Mouse (Mus musculus) forebrain, postnatal 0 days (tissue): ENCODE results near the gene Nlrp4f. TPM values are rescaled to one million over a fixed set of nuclear protein-coding genes. Genes with fewer than 3 reads are reported as not detected.

Experiments
- ATAC-seq: fragments of 200-750 bp; cut with Nextera tagmentation; 2 replicates; pipeline ENCODE4 v1.8.0; 2017; ENCODE audit warnings: mild to moderate bottlenecking, moderate library complexity
- DNase-seq: peaks from one replicate; pipeline ENCODE4 v3.0.0-alpha.2; 2015
- H3K27ac ChIP-seq: fragments of 300-500 bp; sonication (generic); 2 replicates; pipeline ENCODE4 v1.5.1; 2014; ENCODE audit warnings: low read depth, mild to moderate bottlenecking, antibody characterized with exemption, low read length, moderate library complexity, mixed read lengths
- H3K27me3 ChIP-seq: fragments of 300-500 bp; sonication (generic); 2 replicates; pipeline ENCODE4 v1.6.1; 2014; ENCODE audit warnings: mild to moderate bottlenecking, low read length, mixed read lengths; ENCODE audit not compliant: insufficient read depth
- H3K36me3 ChIP-seq: fragments of 300-500 bp; sonication (generic); 2 replicates; pipeline ENCODE4 v1.6.1; 2014; ENCODE audit warnings: mild to moderate bottlenecking, moderate library complexity; ENCODE audit not compliant: insufficient read depth
- H3K4me1 ChIP-seq: fragments of 300-500 bp; sonication (generic); 2 replicates; pipeline ENCODE4 v1.6.1; 2014; ENCODE audit warnings: antibody characterized with exemption; ENCODE audit not compliant: insufficient read depth
- H3K4me2 ChIP-seq: fragments of 300-500 bp; sonication (generic); 2 replicates; pipeline ENCODE4 v1.6.1; 2014; ENCODE audit warnings: low read depth, mild to moderate bottlenecking, moderate library complexity
- H3K4me3 ChIP-seq: fragments of 300-500 bp; sonication (generic); 2 replicates; pipeline ENCODE4 v1.5.1; 2014; ENCODE audit warnings: low read depth, low read length, mixed read lengths
- H3K9ac ChIP-seq: fragments of 300-500 bp; sonication (generic); 2 replicates; pipeline ENCODE4 v1.6.1; 2014; ENCODE audit warnings: mild to moderate bottlenecking
- H3K9me3 ChIP-seq: fragments of 300-500 bp; sonication (generic); 2 replicates; pipeline ENCODE4 v1.6.1; 2016; ENCODE audit warnings: low read length
- CTCF ChIP-seq: sonication (generic); IDR thresholded peaks from 2 replicates; pipeline ENCODE4 v1.5.1; 2016; ENCODE audit warnings: antibody characterized with exemption, control low read depth, low read depth
- WGBS: fragments of 180-500 bp; shearing (Covaris S2); extraction: QIAGEN DNeasy Blood & Tissue Kit; methylation state at CpG from one replicate; pipeline ENCODE4 v1.1.7; 2014; 5-methylcytosine and 5-hydroxymethylcytosine counted together
- polyA plus RNA-seq: library from polyadenylated mRNA; unstranded; fragments of >200 nt; fragmentation: Nextera tagmentation; extraction: Ambion mirVana; gene quantifications from 2 replicates; pipeline ENCODE4 v1.2.1, GENCODE M21; 2015
- total RNA-seq: library from RNA; depleted of rRNA; stranded (reverse); fragments of >200 nt; gene quantifications from 2 replicates; pipeline ENCODE4 v1.2.3, GENCODE M21; 2014

Nlrp4f gene
- total and polyA plus RNA-seq, 2 experiments from 2014 or later, result 0.30 to 0.43 TPM

DNA sequence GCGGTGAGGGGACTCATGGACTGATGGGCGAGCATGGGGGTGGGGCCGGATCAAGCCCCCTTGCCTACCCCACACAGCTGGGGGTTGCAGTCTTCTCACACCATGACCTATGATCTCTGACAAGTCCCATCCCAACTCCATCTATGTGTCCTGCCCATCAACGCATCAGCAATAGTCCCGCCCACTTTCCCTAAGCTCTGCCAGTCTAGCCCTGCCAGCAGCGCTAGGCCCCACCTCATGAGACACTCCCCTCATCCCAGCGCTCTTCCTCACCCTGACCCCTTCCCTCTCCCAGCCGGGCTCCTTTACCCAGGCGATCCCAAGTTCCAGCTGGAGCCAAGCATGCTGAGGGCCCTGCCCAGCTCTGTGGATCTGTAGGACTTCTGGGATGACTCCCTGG lies 31.4 kb upstream of the Nlrp4f start:
- no peaks in the 10 kb centered on the region for H3K36me3 ChIP-seq
- no peaks in the 10 kb centered on the region for H3K9me3 ChIP-seq
- 78% methylated on average over 9 of the region's 9 CpGs for WGBS
- H3K9ac ChIP-seq, result no peak overlapping the region
- H3K4me3 ChIP-seq, result no peak overlapping the region
- H3K27ac ChIP-seq, result no peak overlapping the region
- no peak for DNase-seq
- ATAC-seq, result no peak
- no peaks in the 10 kb centered on the region for H3K27me3 ChIP-seq
- H3K4me1 ChIP-seq, result peaks cover 5% of the 10 kb centered on the region; the same call in 1 of the 2 replicates
- no peak for TF ChIP-seq CTCF
- H3K4me2 ChIP-seq, result no peak overlapping the region

GRCm38 (mm10) chr13:65226657-65227056 lies 20.9 kb upstream of the Nlrp4f start:
- Histone ChIP-seq H3K27ac (no peak overlapping the region), H3K36me3 (no peaks in the 10 kb centered on the region), H3K27me3 (no peaks in the 10 kb centered on the region), H3K4me1 (no peaks in the 10 kb centered on the region), H3K4me3 (no peak overlapping the region), H3K4me2 (no peak overlapping the region), H3K9ac (no peak overlapping the region), H3K9me3 (no peaks in the 10 kb centered on the region)
- 82% methylated on average over 2 of the region's 2 CpGs for WGBS
- no peak for DNase-seq
- ATAC-seq, result no peak
- TF ChIP-seq CTCF, result no peak

DNA sequence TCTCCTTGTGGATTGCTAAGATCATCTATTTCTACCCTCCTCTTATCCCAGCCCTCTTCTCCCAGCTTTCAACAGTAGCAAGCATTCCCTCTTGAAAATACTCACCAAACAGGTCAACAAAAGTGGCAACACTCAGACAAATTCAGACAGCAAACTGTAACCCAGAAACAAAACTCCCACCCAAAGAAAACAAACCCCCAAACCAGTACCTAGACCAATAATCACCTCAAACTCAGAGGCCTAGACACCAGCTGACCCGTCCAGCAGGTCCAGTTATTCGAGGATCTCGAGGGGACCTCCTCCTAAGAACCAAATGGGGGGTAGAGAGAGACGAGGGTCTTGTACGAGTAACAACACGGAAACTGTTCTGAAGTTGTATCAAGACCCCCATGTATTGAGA lies 20.2 kb upstream of the Nlrp4f start:
- TF ChIP-seq CTCF, result no peak
- H3K4me1 ChIP-seq, result no peaks in the 10 kb centered on the region
- no peaks in the 10 kb centered on the region for H3K27me3 ChIP-seq
- no peak overlapping the region for H3K4me2 ChIP-seq
- ATAC-seq (no peak), DNase-seq (no peak)
- H3K4me3 ChIP-seq, result no peak overlapping the region
- H3K36me3 ChIP-seq, result no peaks in the 10 kb centered on the region
- no peaks in the 10 kb centered on the region for H3K9me3 ChIP-seq
- H3K9ac ChIP-seq, result no peak overlapping the region
- 56% methylated on average over 6 of the region's 6 CpGs for WGBS
- no peak overlapping the region for H3K27ac ChIP-seq

DNA sequence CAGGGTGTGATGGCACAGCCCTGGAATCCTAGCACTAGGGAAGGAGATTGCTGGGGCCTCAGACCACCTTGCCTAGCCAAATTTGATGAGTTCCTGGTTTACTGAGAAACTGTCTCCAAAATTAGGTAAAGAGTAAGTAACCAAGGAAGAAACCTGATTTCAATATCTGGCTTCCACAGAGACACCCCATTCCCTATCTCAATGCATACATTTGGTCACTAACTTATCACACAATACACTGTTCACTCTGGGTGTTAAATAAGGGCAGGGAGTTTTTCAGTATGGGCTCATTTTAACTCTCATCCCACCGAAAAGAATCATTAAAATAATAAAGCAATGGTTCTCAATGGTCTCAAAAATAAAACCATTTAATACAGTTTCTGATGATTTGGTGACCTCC lies 5.1 kb downstream of the Nlrp4f start:
- Histone ChIP-seq H3K4me1 (no peaks in the 10 kb centered on the region), H3K27ac (no peak overlapping the region), H3K9me3 (no peaks in the 10 kb centered on the region), H3K27me3 (no peaks in the 10 kb centered on the region), H3K4me3 (no peak overlapping the region), H3K4me2 (no peak overlapping the region), H3K9ac (no peak overlapping the region), H3K36me3 (no peaks in the 10 kb centered on the region)
- ATAC-seq, result no peak
- DNase-seq, result no peak
- TF ChIP-seq CTCF, result no peak
- 59% methylated on average over 1 of the region's 1 CpGs for WGBS

- no peak for TF ChIP-seq CTCF
- ATAC-seq (peak; percentile 27), DNase-seq (no peak)
- H3K4me3 ChIP-seq, result no peak overlapping the region
- H3K4me1 ChIP-seq, result no peaks in the 10 kb centered on the region
- 64% methylated on average over 15 of the region's 15 CpGs for WGBS
- no peak overlapping the region for H3K4me2 ChIP-seq
- H3K36me3 ChIP-seq, result no peaks in the 10 kb centered on the region
- no peak overlapping the region for H3K27ac ChIP-seq
- H3K9me3 ChIP-seq, result no peaks in the 10 kb centered on the region
- no peak overlapping the region for H3K9ac ChIP-seq
- H3K27me3 ChIP-seq, result no peaks in the 10 kb centered on the region
These were observed 29.2 kb downstream of the Nlrp4f start for GRCm38 (mm10) chr13:65176472-65177091.

DNA sequence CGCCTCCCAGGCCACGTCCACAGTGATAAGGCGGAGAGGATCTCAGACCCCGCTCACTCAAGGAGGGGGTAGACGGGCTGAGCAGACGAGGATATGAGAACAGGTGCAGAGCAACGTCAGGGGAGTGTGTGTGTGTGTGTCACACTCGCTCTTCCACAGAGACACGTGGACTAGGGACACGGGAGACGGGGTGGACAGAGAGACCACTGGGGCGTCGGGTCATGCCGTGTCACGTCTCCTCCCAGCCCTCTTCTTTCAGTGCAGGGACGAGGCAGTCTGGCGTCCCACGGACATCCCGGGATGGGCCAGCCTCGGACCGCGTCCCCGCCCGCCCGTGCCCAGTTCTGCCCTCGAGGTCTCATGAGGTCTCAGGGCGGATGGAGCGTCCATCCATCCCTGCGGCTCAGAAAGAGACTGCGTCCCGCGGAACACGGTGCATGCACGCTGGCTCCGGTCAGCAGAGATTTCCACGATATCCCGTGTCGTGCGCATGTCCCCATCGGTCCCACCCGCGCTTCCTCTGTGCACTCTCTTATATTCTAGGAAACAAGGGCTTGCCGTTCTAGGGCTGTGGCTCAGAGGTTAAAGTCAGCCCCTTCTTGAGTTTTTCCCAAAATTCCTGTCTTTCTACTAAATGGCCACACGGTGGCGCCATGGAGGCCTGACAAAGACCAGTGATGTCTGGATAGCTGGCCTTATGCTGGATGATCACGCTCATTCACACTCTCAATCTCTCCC lies 29.9 kb downstream of the Nlrp4f start:
- Histone ChIP-seq H3K36me3 (no peaks in the 10 kb centered on the region), H3K4me2 (peak overlapping the region; percentile 50), H3K27me3 (no peaks in the 10 kb centered on the region), H3K9me3 (no peaks in the 10 kb centered on the region), H3K9ac (peak overlapping the region; percentile 46), H3K4me1 (no peaks in the 10 kb centered on the region), H3K4me3 (peak overlapping the region; percentile 34), H3K27ac (no peak overlapping the region)
- ATAC-seq (peak; percentile 79), DNase-seq (peak; percentile 71)
- WGBS, result 28% methylated on average over 46 of the region's 46 CpGs
- peak; percentile 70 for TF ChIP-seq CTCF

DNA sequence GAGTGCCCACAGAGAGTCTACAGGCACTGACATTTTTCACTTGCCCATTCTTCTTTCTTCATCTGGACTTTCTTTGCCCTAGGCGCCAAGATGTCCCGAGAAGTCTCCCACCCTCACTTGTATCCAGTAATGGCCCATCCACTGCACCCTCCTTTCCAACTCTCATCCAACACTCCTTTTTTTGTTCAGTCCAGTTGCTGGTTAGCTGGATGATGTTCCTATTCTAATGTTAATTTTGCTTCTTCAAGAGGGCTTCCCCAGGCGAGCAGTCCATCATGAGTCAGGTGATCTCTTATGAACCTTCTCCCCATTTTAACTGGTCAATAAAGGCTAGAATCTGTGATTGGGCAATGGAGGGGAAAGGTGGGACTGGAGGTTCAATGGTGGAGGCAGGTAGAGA lies 31.7 kb downstream of the Nlrp4f start:
- H3K4me2 ChIP-seq, result no peak overlapping the region
- H3K27ac ChIP-seq, result no peak overlapping the region
- DNase-seq (no peak), ATAC-seq (no peak)
- H3K9ac ChIP-seq, result no peak overlapping the region
- H3K36me3 ChIP-seq, result no peaks in the 10 kb centered on the region
- WGBS, result 79% methylated on average over 3 of the region's 3 CpGs
- no peaks in the 10 kb centered on the region for H3K4me1 ChIP-seq
- no peak overlapping the region for H3K4me3 ChIP-seq
- H3K27me3 ChIP-seq, result no peaks in the 10 kb centered on the region
- H3K9me3 ChIP-seq, result no peaks in the 10 kb centered on the region
- TF ChIP-seq CTCF, result no peak
